Mouse (Mus musculus) CH12.LX (cell line): ENCODE measurements around the gene Ntn1. TPM values are rescaled to one million over a fixed set of nuclear protein-coding genes. Genes with fewer than 3 reads are reported as not detected.

Experiments used
- DNase-seq: peaks from one replicate; pipeline ENCODE4 v3.0.0-alpha.2; 2013; ENCODE audit errors: extremely low read depth
- H3K27ac ChIP-seq: 2 replicates; pipeline ENCODE4 v1.5.1; 2012; ENCODE audit warnings: low read depth, mild to moderate bottlenecking, control low read depth, moderate library complexity; ENCODE audit not compliant: insufficient read depth
- H3K27me3 ChIP-seq: replicated peaks from 2 replicates; pipeline ENCODE3; 2012; ENCODE audit warnings: inconsistent platforms
- H3K36me3 ChIP-seq, 2 experiments: replicated peaks in 1 of 2; 2 replicates each; pipeline versions ENCODE3 to v1.6.1; 2012; ENCODE audit warnings: inconsistent platforms in 1 of 2, low read length in 1 of 2, mild to moderate bottlenecking in 1 of 2, mixed read lengths in 1 of 2, moderate library complexity in 1 of 2; ENCODE audit not compliant: control insufficient read depth in 1 of 2, insufficient read depth in 1 of 2
- H3K4me1 ChIP-seq, 2 experiments: 2 replicates each; pipeline ENCODE4 v1.6.1; 2012; ENCODE audit warnings: inconsistent platforms in 1 of 2, moderate library complexity in 1 of 2; ENCODE audit not compliant: insufficient read depth in 2 of 2, control insufficient read depth in 1 of 2
- H3K4me2 ChIP-seq: 2 replicates; pipeline ENCODE4 v1.6.1; 2012; ENCODE audit warnings: low read depth, mild to moderate bottlenecking, control low read depth; ENCODE audit not compliant: poor library complexity, insufficient read depth, severe bottlenecking
- H3K4me3 ChIP-seq, 3 experiments: fragments of 150-350 bp in 1 of 3; sonication (generic) in 1 of 3; replicated peaks in 1 of 3; 2 replicates each; pipeline versions ENCODE3 to v1.5.1; 2011 to 2012; ENCODE audit warnings: low read depth in 2 of 3, low read length in 2 of 3, mild to moderate bottlenecking in 2 of 3, moderate library complexity in 2 of 3, control low read depth in 1 of 3, improper control_type of control experiment in 1 of 3, inconsistent platforms in 1 of 3, mixed read lengths in 1 of 3; ENCODE audit not compliant: poor library complexity in 1 of 3
- H3K79me2 ChIP-seq: replicated peaks from 2 replicates; pipeline ENCODE4 v1.6.1; 2012; ENCODE audit warnings: mild to moderate bottlenecking, moderate library complexity; ENCODE audit not compliant: control insufficient read depth, poor library complexity, insufficient read depth, severe bottlenecking; ENCODE audit errors: extremely low read depth
- H3K9ac ChIP-seq: 2 replicates; pipeline ENCODE4 v1.6.1; 2012; ENCODE audit warnings: low read depth, mild to moderate bottlenecking, control low read depth, moderate library complexity; ENCODE audit not compliant: insufficient read depth
- H3K9me3 ChIP-seq: replicated peaks from 2 replicates; pipeline ENCODE3; 2012; ENCODE audit warnings: low read length, inconsistent platforms, mixed read lengths
- BHLHE40 ChIP-seq: IDR thresholded peaks from 2 replicates; pipeline ENCODE4 v1.6.1; 2011; ENCODE audit warnings: mild to moderate bottlenecking, low read depth, low read length, improper control_type of control experiment
- CHD1 ChIP-seq: IDR thresholded peaks from 2 replicates; pipeline ENCODE4 v1.6.1; 2012; ENCODE audit warnings: low read depth, low read length, improper control_type of control experiment, inconsistent platforms
- E2F4 ChIP-seq: IDR thresholded peaks from 2 replicates; pipeline ENCODE4 v1.6.1; 2011; ENCODE audit warnings: low read depth, low read length, improper control_type of control experiment; ENCODE audit not compliant: insufficient replicate concordance
- ELF1 ChIP-seq: IDR thresholded peaks from 2 replicates; pipeline ENCODE4 v1.6.1; 2014; ENCODE audit warnings: low read depth, mild to moderate bottlenecking, inconsistent platforms, low read length, improper control_type of control experiment
- EP300 ChIP-seq: IDR thresholded peaks from 2 replicates; pipeline ENCODE4 v1.6.1; 2011; ENCODE audit warnings: low read length, improper control_type of control experiment
- ETS1 ChIP-seq: conservative IDR thresholded peaks from 2 replicates; pipeline ENCODE4 v1.6.1; 2012; ENCODE audit warnings: low read depth, mild to moderate bottlenecking, inconsistent platforms, low read length, improper control_type of control experiment, moderate library complexity
- HCFC1 ChIP-seq: IDR thresholded peaks from 2 replicates; pipeline ENCODE4 v1.6.1; 2012; ENCODE audit warnings: low read depth, mild to moderate bottlenecking, inconsistent platforms, low read length, improper control_type of control experiment
- IRF4 ChIP-seq: IDR thresholded peaks from 2 replicates; pipeline ENCODE4 v1.6.1; 2014; ENCODE audit warnings: low read depth, mild to moderate bottlenecking, inconsistent platforms, low read length, improper control_type of control experiment
- JUND ChIP-seq: conservative IDR thresholded peaks from 2 replicates; pipeline ENCODE4 v1.6.1; 2011; ENCODE audit warnings: low read depth, low read length, improper control_type of control experiment
- MAFK ChIP-seq: IDR thresholded peaks from 2 replicates; pipeline ENCODE4 v1.6.1; 2011; ENCODE audit warnings: low read length, improper control_type of control experiment; ENCODE audit not compliant: insufficient replicate concordance
- MEF2A ChIP-seq: IDR thresholded peaks from 2 replicates; pipeline ENCODE4 v1.6.1; 2014; ENCODE audit warnings: low read depth, mild to moderate bottlenecking, inconsistent platforms, low read length, improper control_type of control experiment, borderline replicate concordance
- MYC ChIP-seq: IDR thresholded peaks from 2 replicates; pipeline ENCODE4 v1.6.1; 2011; ENCODE audit warnings: low read depth, mild to moderate bottlenecking, improper control_type of control experiment, low read length
- NELFE ChIP-seq: IDR thresholded peaks from 2 replicates; pipeline ENCODE4 v1.6.1; 2011; ENCODE audit warnings: low read depth, low read length, improper control_type of control experiment
- NRF1 ChIP-seq: IDR thresholded peaks from 2 replicates; pipeline ENCODE4 v1.6.1; 2014; ENCODE audit warnings: low read depth, mild to moderate bottlenecking, inconsistent platforms, low read length, improper control_type of control experiment, moderate library complexity
- PAX5 ChIP-seq: IDR thresholded peaks from 2 replicates; pipeline ENCODE4 v1.6.1; 2012; ENCODE audit warnings: low read length, inconsistent platforms, mixed read lengths
- POLR2A ChIP-seq: IDR thresholded peaks from 2 replicates; pipeline ENCODE4 v1.6.1; 2011; ENCODE audit warnings: low read depth, mild to moderate bottlenecking, improper control_type of control experiment, low read length
- RCOR1 ChIP-seq: conservative IDR thresholded peaks from 2 replicates; pipeline ENCODE4 v1.6.1; 2012; ENCODE audit warnings: low read depth, mild to moderate bottlenecking, inconsistent platforms, low read length, improper control_type of control experiment
- SIN3A ChIP-seq: IDR thresholded peaks from 2 replicates; pipeline ENCODE4 v1.6.1; 2012; ENCODE audit warnings: low read length, improper control_type of control experiment, inconsistent platforms
- SMC3 ChIP-seq: IDR thresholded peaks from 2 replicates; pipeline ENCODE4 v1.6.1; 2011; ENCODE audit warnings: low read depth, low read length, improper control_type of control experiment
- TCF12 ChIP-seq: IDR thresholded peaks from 2 replicates; pipeline ENCODE4 v1.6.1; 2014; ENCODE audit warnings: low read depth, mild to moderate bottlenecking, inconsistent platforms, low read length, improper control_type of control experiment
- UBTF ChIP-seq: IDR thresholded peaks from 2 replicates; pipeline ENCODE4 v1.6.1; 2012; ENCODE audit warnings: low read depth, mild to moderate bottlenecking, inconsistent platforms, low read length, improper control_type of control experiment, moderate library complexity
- USF1 ChIP-seq: IDR thresholded peaks from 2 replicates; pipeline ENCODE4 v1.6.1; 2014; ENCODE audit warnings: low read depth, mild to moderate bottlenecking, inconsistent platforms, low read length, improper control_type of control experiment
- USF2 ChIP-seq: conservative IDR thresholded peaks from 2 replicates; pipeline ENCODE4 v1.6.1; 2011; ENCODE audit warnings: low read depth, low read length, improper control_type of control experiment
- ZC3H11A ChIP-seq: IDR thresholded peaks from 2 replicates; pipeline ENCODE4 v1.6.1; 2012; ENCODE audit warnings: low read depth, mild to moderate bottlenecking, inconsistent platforms, low read length, improper control_type of control experiment
- dilution Hi-C: fragments of 300-500 bp; cut with MboI; formaldehyde crosslinking; loops from 2 replicates; pipeline ENCODE4 v1.14.3; 2020; ENCODE audit warnings: low sequenced_read_pairs; ENCODE audit not compliant: extremely low pct_unique_long_range_greater_than_20kb, extremely low pct_ligation_motif_present
- in situ Hi-C: fragments of 300-500 bp; cut with MboI; formaldehyde crosslinking; loops from 3 replicates; pipeline ENCODE4 v1.14.3; 2019; ENCODE audit warnings: low sequenced_read_pairs, low pct_ligation_motif_present, low pct_unique_long_range_greater_than_20kb, mixed read lengths
- polyA plus RNA-seq: library from polyadenylated mRNA; unstranded; fragments of >175 nt; gene quantifications from 2 replicates; pipeline ENCODE4 v1.2.1, GENCODE M21; 2012; ENCODE audit warnings: low read depth; ENCODE audit not compliant: insufficient read length
- total RNA-seq, 2 experiments: library from RNA; depleted of rRNA; stranded (reverse); fragments of 300-350 nt in 1 of 2; fragments of >200 nt in 1 of 2; gene quantifications; 2 replicates each; pipeline ENCODE4 v1.2.3; 2012 to 2014

Ntn1 gene
- total and polyA plus RNA-seq, 3 experiments: 0.54 to 1.2 (median 0.59) TPM

DNA sequence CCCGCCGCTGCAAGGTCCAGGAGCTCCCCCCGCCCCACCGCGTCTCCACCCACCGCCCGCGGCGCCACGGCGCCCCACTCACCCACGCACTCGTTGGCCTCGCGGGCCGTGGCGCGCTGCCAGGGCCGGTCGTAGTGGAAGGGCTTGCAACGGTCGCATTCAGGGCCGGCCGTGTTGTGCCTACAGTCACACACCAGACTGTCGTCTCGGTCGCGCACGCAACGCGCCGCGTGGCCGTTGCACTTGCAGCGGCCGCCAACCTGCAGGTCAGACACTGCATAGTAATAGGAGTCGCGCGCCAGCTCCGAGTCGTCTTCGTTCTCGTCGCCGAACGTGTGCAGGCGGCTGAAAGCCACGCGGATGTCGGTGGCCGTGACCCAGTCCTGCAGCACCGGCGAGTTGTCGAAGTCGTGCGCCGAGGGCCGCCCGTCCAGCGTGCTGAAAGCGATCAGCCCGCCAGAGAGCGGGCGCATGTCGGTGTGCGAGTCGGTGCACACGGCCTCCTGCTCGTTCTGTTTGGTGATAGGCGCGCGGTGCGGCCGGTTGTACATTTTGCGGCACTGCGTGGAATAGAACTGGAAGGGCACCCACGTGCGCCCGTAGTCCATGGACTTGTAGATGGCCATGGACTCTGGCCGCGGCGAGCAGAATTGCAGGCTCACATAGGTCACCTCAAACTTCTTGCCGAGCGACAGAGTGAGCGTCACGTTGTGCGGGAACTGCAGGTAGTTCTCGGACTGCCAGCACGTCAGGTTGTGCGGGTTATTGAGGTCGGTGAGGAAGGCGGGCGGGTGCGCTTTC is 15.4 kb downstream of the Ntn1 start:
- Histone ChIP-seq H3K27me3 (peaks cover 2% of the 10 kb centered on the region), H3K79me2 (no peaks in the 10 kb centered on the region), H3K27ac (no peak overlapping the region), H3K4me2 (no peak overlapping the region), H3K9ac (no peak overlapping the region), H3K36me3 (peaks cover 0 to 12% of the 10 kb centered on the region in 2 experiments), H3K4me3 (no peak overlapping the region), H3K4me1 (peaks cover 3 to 13% of the 10 kb centered on the region in 2 experiments; a peak in 2 of 4 replicates), H3K9me3 (peaks cover 15% of the 10 kb centered on the region)
- TF ChIP-seq IRF4: no peak
- no peak for TF ChIP-seq RCOR1
- no peak for TF ChIP-seq UBTF
- no peak for TF ChIP-seq ETS1
- TF ChIP-seq USF1: no peak
- no peak for TF ChIP-seq TCF12
- no peak for TF ChIP-seq ELF1
- no peak for TF ChIP-seq SMC3
- TF ChIP-seq POLR2A: no peak
- no peak for TF ChIP-seq EP300
- no peak for TF ChIP-seq HCFC1
- TF ChIP-seq ZC3H11A: no peak
- TF ChIP-seq BHLHE40: no peak
- no peak for TF ChIP-seq NELFE
- TF ChIP-seq USF2: no peak
- no peak for TF ChIP-seq PAX5
- TF ChIP-seq SIN3A: no peak
- no peak for TF ChIP-seq MAFK
- no peak for TF ChIP-seq MEF2A
- dilution Hi-C loops: no loop called here
- in situ Hi-C loops: no loop called here
- no peak for DNase-seq

DNA sequence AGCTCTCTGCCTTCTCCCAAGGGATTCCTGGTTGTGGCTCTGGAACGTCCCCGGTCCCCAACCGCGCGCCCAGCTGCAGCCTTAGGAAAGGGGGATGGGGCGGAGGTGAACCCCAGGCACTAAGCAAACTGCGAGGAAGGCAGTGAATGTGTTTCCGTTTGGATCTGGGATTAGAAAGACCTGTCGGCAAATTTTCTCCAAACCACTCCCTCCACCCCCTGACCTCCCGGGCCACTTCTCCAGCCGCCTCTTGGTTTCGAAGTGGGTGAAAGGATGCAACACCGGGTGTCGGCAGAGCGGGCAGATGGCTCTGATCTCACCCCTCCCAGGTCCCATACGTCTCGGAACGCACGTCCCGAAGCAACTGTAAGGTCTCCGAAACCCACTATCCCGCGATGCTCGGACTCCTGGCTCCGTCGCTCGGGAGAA is 16.0 kb downstream of the Ntn1 start:
- Histone ChIP-seq H3K4me3 (no peak overlapping the region), H3K79me2 (no peaks in the 10 kb centered on the region), H3K4me2 (no peak overlapping the region), H3K9me3 (peaks cover 15% of the 10 kb centered on the region), H3K9ac (no peak overlapping the region), H3K27ac (no peak overlapping the region), H3K36me3 (peaks cover 0 to 12% of the 10 kb centered on the region in 2 experiments), H3K27me3 (peaks cover 2% of the 10 kb centered on the region), H3K4me1 (peaks cover 3 to 13% of the 10 kb centered on the region in 2 experiments; a peak in 2 of 4 replicates)
- TF ChIP-seq E2F4 (no peak), MEF2A (no peak), JUND (no peak), SMC3 (no peak), CHD1 (no peak), MYC (no peak), RCOR1 (no peak), NRF1 (no peak), USF1 (no peak)
- in situ Hi-C loops: no loop called here
- dilution Hi-C loops: no loop called here
- DNase-seq: no peak
